14 mouse cellular contexts compared by ENCODE assay signal in genomic region chr2:105686363-105687316, GRCm38 (mm10). TPM values are rescaled to one million over a fixed set of nuclear protein-coding genes. Genes with fewer than 3 reads are reported as not detected.
A peak's percentile ranks its signal among the peaks of the same experiment; 100 is the strongest.
DNase-seq lines count a peak whose midpoint lies in the region; ATAC-seq and TF ChIP-seq lines count a peak whose summit lies in the region.
"Had no signal": no experiment of that assay in that cellular context is flagged by ENCODE, and none has a peak within 500 bp of the region (broad histone marks: within the 10 kb centered on the region; RNA-seq: fewer than 3 reads in every experiment).

No protein-coding gene starts in this region.

- H3K27me3 ChIP-seq in hindbrain, embryonic 10.5 days (ENCODE audit: insufficient read depth, poor library complexity, severe bottlenecking), result peaks cover 100% of the 10 kb centered on the region
- peaks cover 93% of the 10 kb centered on the region for H3K27me3 ChIP-seq in midbrain, embryonic 13.5 days

- TF ChIP-seq CTCF in brain, embryonic 14.5 days (IDR thresholded peaks at IDR 0.05; ENCODE audit: borderline replicate concordance, extremely low read depth, insufficient read depth, insufficient read length), result no peak

- ATAC-seq in midbrain, embryonic 13.5 days, result no peak
- ATAC-seq in CD4-positive, CD25-positive, alpha-beta regulatory T cell, adult 4 months, result no peak

- peaks cover 12% of the 10 kb centered on the region; the same call in 1 of the 2 replicates for H3K36me3 ChIP-seq in hindbrain, embryonic 10.5 days
- H3K36me3 ChIP-seq in midbrain, embryonic 13.5 days, result no peaks in the 10 kb centered on the region
- H3K36me3 ChIP-seq: embryonic facial prominence, embryonic 13.5 days had no signal

- 2% methylated on average over 36 of the region's 36 CpGs for WGBS in hindbrain, embryonic 10.5 days
- 4% methylated on average over 36 of the region's 36 CpGs for WGBS in midbrain, embryonic 13.5 days

- H3K4me1 ChIP-seq in hindbrain, embryonic 10.5 days (replicated peaks), result peaks cover 75% of the 10 kb centered on the region
- H3K4me1 ChIP-seq in midbrain, embryonic 13.5 days (replicated peaks), result peaks cover 44% of the 10 kb centered on the region

- peak overlapping the region; percentile 46 for H3K4me2 ChIP-seq in midbrain, embryonic 13.5 days (replicated peaks)
- H3K4me2 ChIP-seq: liver, embryonic 11.5 days had no signal

- no peaks in the 10 kb centered on the region for H3K9me3 ChIP-seq in hindbrain, embryonic 10.5 days
- H3K9me3 ChIP-seq in midbrain, embryonic 13.5 days, result no peaks in the 10 kb centered on the region
- H3K9me3 ChIP-seq: embryonic facial prominence, embryonic 13.5 days had no signal

- DNase-seq in cerebellum, adult 18-20 months, result peak; percentile 32 to 66
- DNase-seq in cerebellum, adult 11 months, result no peak
- DNase-seq in brain, embryonic 14.5 days (ENCODE audit: low read depth), result peak; percentile 95
- DNase-seq in hindbrain, embryonic 10.5 days (ENCODE audit: low spot score), result peak; percentile 33
- no peak for DNase-seq in thymus, postnatal 36 days
- no peak for DNase-seq in gastrocnemius, postnatal 14 days

- H3K4me3 ChIP-seq in hindbrain, embryonic 10.5 days, result peak overlapping the region; percentile 41
- H3K4me3 ChIP-seq in midbrain, embryonic 13.5 days (replicated peaks), result peak overlapping the region; percentile 9
- H3K4me3 ChIP-seq: embryonic facial prominence, embryonic 13.5 days had no signal

- H3K9ac ChIP-seq in midbrain, embryonic 13.5 days (replicated peaks), result peak overlapping the region; percentile 32
- H3K9ac ChIP-seq: embryonic facial prominence, embryonic 13.5 days had no signal

- H3K27ac ChIP-seq in hindbrain, embryonic 10.5 days, result peak overlapping the region; percentile 84
- peak overlapping the region; percentile 74 for H3K27ac ChIP-seq in midbrain, embryonic 13.5 days
- H3K27ac ChIP-seq: embryonic facial prominence, embryonic 13.5 days had no signal

- no peak for TF ChIP-seq POLR2A in brain, embryonic 14.5 days (IDR thresholded peaks at IDR 0.05; ENCODE audit: borderline replicate concordance, extremely low read depth, insufficient read depth, insufficient read length, poor library complexity, severe bottlenecking)

- intact Hi-C loops in gastrocnemius, postnatal 14 days (cut with DNase I; ENCODE audit: low total_unique reads), result no loop called here

RNA-seq across cellular contexts. Expression of gene Pax6, which starts 17.9 kb away (rescaled TPM):
- 63.3 and 76.2 TPM in 2 replicates for polyA plus RNA-seq in brain, embryonic 14.5 days (2012; rRNA removed)
- polyA plus RNA-seq in hindbrain, embryonic 10.5 days (2016; fragmentation: Nextera tagmentation; extraction: Ambion mirVana), result 24.7 and 27.0 TPM in 2 replicates
- polyA plus RNA-seq in midbrain, embryonic 13.5 days (2015; fragmentation: Nextera tagmentation; extraction: Ambion mirVana), result 39.9 and 40.9 TPM in 2 replicates
- 1 to 10 TPM in 1 of 2 experiments, not detected in 1; 1.3 TPM for polyA plus RNA-seq in CD4-positive, CD25-positive, alpha-beta regulatory T cell, adult 4 months (2017; shearing (Covaris generic))
- under 1 TPM in 1 of 2 experiments, not detected in 1; 0.35 TPM for total RNA-seq in gastrocnemius, postnatal 14 days (2021)
- total RNA-seq: adrenal gland, postnatal 14 days; hematopoietic stem cell, adult 5-6 weeks; megakaryocyte progenitor cell, adult 5-6 weeks had no signal
- polyA plus RNA-seq: gonadal fat pad, adult 2 months had no signal

Comparison
In these comparisons a context has a peak if more than half of its experiments do, and no peak if none do; other contexts are left out.
1. DNase-seq: peak in cerebellum, adult 18-20 months (2 of 2), brain, embryonic 14.5 days (single experiment) and hindbrain, embryonic 10.5 days (single experiment); none in cerebellum, adult 11 months (single experiment), thymus, postnatal 36 days (0 of 2) and gastrocnemius, postnatal 14 days (single experiment).
2. RNA of gene Pax6, which starts 17.9 kb away (polyA plus RNA-seq): 63.3 to 76.2 TPM in brain, embryonic 14.5 days, 39.9 to 40.9 TPM in midbrain, embryonic 13.5 days and 24.7 to 27.0 TPM in hindbrain, embryonic 10.5 days; 1.3 TPM in CD4-positive, CD25-positive, alpha-beta regulatory T cell, adult 4 months; every median in the first group is over 10 times any median in the second.